Mouse (Mus musculus) pancreas, adult 10 weeks (tissue): ENCODE results near the gene Ces1e. TPM values are rescaled to one million over a fixed set of nuclear protein-coding genes. Genes with fewer than 3 reads are reported as not detected.

Experiments used
- polyA plus RNA-seq: library from polyadenylated mRNA; stranded (reverse); fragments of 350-450 nt; fragmentation: Illumina TruSeq; extraction: RNeasy Lipid Tissue Mini Kit (QIAGEN cat#74804); gene quantifications from one replicate; pipeline ENCODE4 v1.2.3, GENCODE M21; 2015; ENCODE audit warnings: low read depth, low replicate concordance; ENCODE audit not compliant: insufficient read depth

Ces1e gene
- 8.5 TPM for polyA plus RNA-seq

GRCm38 (mm10) chr8:93229446-93229845 is at the start of gene Ces1e:
Ces1e (minus strand) TSS chr8:93229619.

GRCm38 (mm10) chr8:93197685-93198525 is 31.5 kb downstream of the Ces1e start, which contains the start of gene Ces1d:
Ces1d (minus strand) TSS chr8:93197838.

Other genes starting within 250 kb of the Ces1e start
- gene Ces1a, start 181.4 kb downstream of the Ces1e start, polyA plus RNA-seq = not detected
- not detected for gene Ces1b, start 149.6 kb downstream of the Ces1e start, polyA plus RNA-seq
- gene Ces1c, start 98.3 kb downstream of the Ces1e start, polyA plus RNA-seq = not detected
- 51.5 TPM for gene Ces1d, start 31.8 kb downstream of the Ces1e start, polyA plus RNA-seq
- 2.4 TPM for gene Ces1f, start 50.1 kb upstream of the Ces1e start, polyA plus RNA-seq
- gene Ces1g, start 107.7 kb upstream of the Ces1e start, polyA plus RNA-seq = not detected
- not detected for gene Ces1h, start 150.1 kb upstream of the Ces1e start, polyA plus RNA-seq